Mouse (Mus musculus): ENCODE measurements around the gene Bcap31. TPM values are rescaled to one million over a fixed set of nuclear protein-coding genes. Genes with fewer than 3 reads are reported as not detected.

Bcap31 gene
- polyA plus RNA-seq, 1 experiment from 2014 or later = 211 TPM

GRCm38 (mm10) chrX:73639901-73640469 is 76.0 kb downstream of the Bcap31 start:
- peak; percentile 74 for DNase-seq (ENCODE audit: low spot score)
- Histone ChIP-seq H3K9me3 (no peaks in the 10 kb centered on the region), H3K27me3 (ENCODE audit: insufficient read depth, poor library complexity, severe bottlenecking) (peaks cover 75% of the 10 kb centered on the region), H3K4me3 (peak overlapping the region; percentile 57), H3K4me1 (peaks cover 19% of the 10 kb centered on the region), H3K27ac (peak overlapping the region; percentile 81), H3K36me3 (no peaks in the 10 kb centered on the region; the same call in 1 of the 2 replicates)
- 18% methylated on average over 40 of the region's 41 CpGs for WGBS

GRCm38 (mm10) chrX:73639255-73639675 is 76.7 kb downstream of the Bcap31 start, which contains the start of gene Dusp9:
Dusp9 (plus strand) TSS chrX:73639419.
- Histone ChIP-seq H3K4me3 (peak within 1 kb of the TSS; percentile 57), H3K4me1 (peaks cover 19% of the 10 kb centered on the region), H3K27ac (peak within 1 kb of the TSS; percentile 81), H3K9me3 (no peaks in the 10 kb centered on the region), H3K27me3 (ENCODE audit: insufficient read depth, poor library complexity, severe bottlenecking) (peaks cover 80% of the 10 kb centered on the region), H3K36me3 (no peaks in the 10 kb centered on the region; the same call in 1 of the 2 replicates)
- 11% methylated on average over 28 of the region's 28 CpGs for WGBS
- DNase-seq (ENCODE audit: low spot score) = peak; percentile 84

- WGBS = 10% methylated on average over 19 of the region's 19 CpGs
- no peak for DNase-seq (ENCODE audit: low spot score)
- H3K4me3 ChIP-seq = peak overlapping the region; percentile 48
- no peaks in the 10 kb centered on the region for H3K9me3 ChIP-seq
- H3K27me3 ChIP-seq (ENCODE audit: insufficient read depth, poor library complexity, severe bottlenecking) = peaks cover 89% of the 10 kb centered on the region
- no peaks in the 10 kb centered on the region for H3K36me3 ChIP-seq
- peaks cover 19% of the 10 kb centered on the region for H3K4me1 ChIP-seq
- H3K27ac ChIP-seq = no peak overlapping the region
Measured at GRCm38 (mm10) chrX:73637415-73637814, 78.6 kb downstream of the Bcap31 start.

Other genes with a start within 250 kb of the Bcap31 start
- gene Bgn, start 232.6 kb downstream of the Bcap31 start, polyA plus RNA-seq (2016; fragmentation: Nextera tagmentation; extraction: Ambion mirVana) = 18.6 and 30.3 TPM in 2 replicates
- 0.11 and 0.21 TPM in 2 replicates for gene Atp2b3, start 213.1 kb downstream of the Bcap31 start, polyA plus RNA-seq (2016; fragmentation: Nextera tagmentation; extraction: Ambion mirVana)
- gene Dusp9, start 76.8 kb downstream of the Bcap31 start, polyA plus RNA-seq (2016; fragmentation: Nextera tagmentation; extraction: Ambion mirVana) = 26.1 and 65.3 TPM in 2 replicates
- gene Pnck, start 56.1 kb downstream of the Bcap31 start, polyA plus RNA-seq (2016; fragmentation: Nextera tagmentation; extraction: Ambion mirVana) = 7.3 and 8.0 TPM in 2 replicates
- gene Slc6a8, start 43.0 kb downstream of the Bcap31 start, polyA plus RNA-seq (2016; fragmentation: Nextera tagmentation; extraction: Ambion mirVana) = 5.8 and 6.2 TPM in 2 replicates
- gene Abcd1, start 422 bp upstream of the Bcap31 start, polyA plus RNA-seq (2016; fragmentation: Nextera tagmentation; extraction: Ambion mirVana) = 9.8 and 11.7 TPM in 2 replicates
- gene Plxnb3, start 40.9 kb upstream of the Bcap31 start, polyA plus RNA-seq (2016; fragmentation: Nextera tagmentation; extraction: Ambion mirVana) = 0.13 and 0.46 TPM in 2 replicates
- gene Srpk3, start 58.2 kb upstream of the Bcap31 start, polyA plus RNA-seq (2016; fragmentation: Nextera tagmentation; extraction: Ambion mirVana) = 39.2 and 81.4 TPM in 2 replicates
- gene Idh3g, start 70.7 kb upstream of the Bcap31 start, polyA plus RNA-seq (2016; fragmentation: Nextera tagmentation; extraction: Ambion mirVana) = 219 and 264 TPM in 2 replicates
- 156 and 158 TPM in 2 replicates for gene Ssr4, start 70.9 kb upstream of the Bcap31 start, polyA plus RNA-seq (2016; fragmentation: Nextera tagmentation; extraction: Ambion mirVana)
- gene Pdzd4, start 108.8 kb upstream of the Bcap31 start, polyA plus RNA-seq (2016; fragmentation: Nextera tagmentation; extraction: Ambion mirVana) = 0.32 and 0.38 TPM in 2 replicates
- not detected in 2 replicates for gene Avpr2, start 175.9 kb upstream of the Bcap31 start, polyA plus RNA-seq (2016; fragmentation: Nextera tagmentation; extraction: Ambion mirVana)
- 1.7 and 2.3 TPM in 2 replicates for gene L1cam, start 179.9 kb upstream of the Bcap31 start, polyA plus RNA-seq (2016; fragmentation: Nextera tagmentation; extraction: Ambion mirVana)
- 1.3 and 3.0 TPM in 2 replicates for gene Arhgap4, start 205.7 kb upstream of the Bcap31 start, polyA plus RNA-seq (2016; fragmentation: Nextera tagmentation; extraction: Ambion mirVana)
- 124 and 146 TPM in 2 replicates for gene Naa10, start 205.8 kb upstream of the Bcap31 start, polyA plus RNA-seq (2016; fragmentation: Nextera tagmentation; extraction: Ambion mirVana)
- gene Renbp, start 214.7 kb upstream of the Bcap31 start, polyA plus RNA-seq (2016; fragmentation: Nextera tagmentation; extraction: Ambion mirVana) = 43.1 and 58.2 TPM in 2 replicates